Mouse (Mus musculus): Measurements from ENCODE around the gene Cited4.

DNA sequence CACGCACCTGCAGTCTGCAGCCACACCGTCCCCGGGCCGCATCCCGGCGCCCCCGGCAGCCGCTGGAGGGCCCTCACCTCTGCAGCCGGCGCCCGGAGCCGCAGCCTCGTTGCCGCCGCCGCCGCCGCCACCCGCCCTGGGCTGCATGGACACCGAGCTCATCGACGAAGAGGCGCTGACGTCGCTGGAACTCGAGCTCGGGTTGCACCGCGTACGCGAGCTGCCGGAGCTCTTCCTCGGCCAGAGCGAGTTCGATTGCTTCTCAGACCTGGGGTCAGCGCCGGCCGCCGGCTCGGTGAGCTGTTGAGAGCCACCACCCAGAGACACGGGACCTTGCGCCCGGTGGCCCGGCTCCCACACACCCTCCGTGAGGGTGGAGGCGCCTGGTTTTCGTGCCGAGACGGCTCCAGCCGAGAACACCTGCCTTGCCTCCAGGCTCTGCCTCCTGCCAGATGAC is 701 bp downstream of the Cited4 start:
- TF ChIP-seq GATA1 (IDR thresholded peaks at IDR 0.05; ENCODE audit: borderline replicate concordance, low read length) (no peak), FLI1 (IDR thresholded peaks at IDR 0.05; ENCODE audit: low read length) (no peak)

All from megakaryocyte, embryonic 14.5 days (primary cell).